Comparison of ENCODE assay signal across 19 mouse cellular contexts in genomic region chr14:21112742-21113141, GRCm38 (mm10).
DNase-seq lines count a peak whose midpoint lies in the region; ATAC-seq and TF ChIP-seq lines count a peak whose summit lies in the region.
"Had no signal": no experiment of that assay in that cellular context is flagged by ENCODE, and none has a peak within 500 bp of the region (broad histone marks: within the 10 kb centered on the region; RNA-seq: fewer than 3 reads in every experiment).

No protein-coding gene starts in this region.

- no peak overlapping the region for H3K4me3 ChIP-seq in liver, adult 2 months (ENCODE audit: insufficient read depth, low read depth, low read length)
- no peak overlapping the region for H3K4me3 ChIP-seq in intestine, embryonic 16.5 days (ENCODE audit: low read length)
- H3K4me3 ChIP-seq: embryonic facial prominence, embryonic 13.5 days; heart, embryonic 10.5 days; lung, embryonic 15.5 days; midbrain, embryonic 10.5 days had no signal

- peaks cover 35% of the 10 kb centered on the region for H3K4me1 ChIP-seq in liver, adult 2 months (ENCODE audit: control insufficient read depth, insufficient read depth, low read length)
- no peaks in the 10 kb centered on the region; the same call in 1 of the 2 replicates for H3K4me1 ChIP-seq in intestine, embryonic 16.5 days (ENCODE audit: control insufficient read depth, insufficient read depth, low read length)
- H3K4me1 ChIP-seq: embryonic facial prominence, embryonic 13.5 days; lung, embryonic 15.5 days; midbrain, embryonic 10.5 days had no signal

- TF ChIP-seq CTCF in liver, adult 2 months (IDR thresholded peaks at IDR 0.05; ENCODE audit: low read depth, low read length), result no peak

- H3K79me2 ChIP-seq in liver, adult 2 months (ENCODE audit: control insufficient read depth, insufficient read depth, low read length), result peaks cover 16% of the 10 kb centered on the region; the same call in 1 of the 2 replicates

- DNase-seq in liver, adult 2 months (ENCODE audit: extremely low read depth, low read depth, low spot score), result peak; percentile 98
- DNase-seq in liver, result no peak
- DNase-seq in naive thymus-derived CD4-positive, alpha-beta T cell, adult 2 months (ENCODE audit: low read depth), result peak; percentile 69
- no peak for DNase-seq in urinary bladder, postnatal 10 days (ENCODE audit: low spot score)
- no peak for DNase-seq in urinary bladder, postnatal 36 days (ENCODE audit: low spot score in 2 of 2)
- DNase-seq in natural killer cell, adult 2 months (ENCODE audit: low spot score in 2 of 2), result no peak
- DNase-seq: cerebellum, adult 2 months; gastrocnemius, postnatal 10 days; left cerebral cortex, postnatal 4 days; right cerebral cortex, adult 18-20 months had no signal

- H3K27me3 ChIP-seq in liver, adult 2 months (ENCODE audit: control insufficient read depth, insufficient read depth, low read length), result no peaks in the 10 kb centered on the region
- H3K27me3 ChIP-seq in intestine, embryonic 16.5 days (replicated peaks; ENCODE audit: control insufficient read depth, insufficient read depth, low read length), result no peaks in the 10 kb centered on the region
- H3K27me3 ChIP-seq: embryonic facial prominence, embryonic 13.5 days; lung, embryonic 15.5 days; Patski had no signal

- no peak overlapping the region for H3K4me2 ChIP-seq in intestine, embryonic 16.5 days (ENCODE audit: low read depth, low read length)
- H3K4me2 ChIP-seq: embryonic facial prominence, embryonic 13.5 days; lung, embryonic 15.5 days had no signal

- no peak for TF ChIP-seq POLR2A in liver, adult 2 months (IDR thresholded peaks at IDR 0.05; ENCODE audit: extremely low read depth, insufficient read depth, low read length)

- ATAC-seq in CD4-positive, CD25-positive, alpha-beta regulatory T cell, adult 4 months, result peak; percentile 90
- ATAC-seq in intestine, embryonic 16.5 days, result peak; percentile 76
- ATAC-seq: hindbrain, embryonic 16.5 days; Patski had no signal

- peaks cover 23% of the 10 kb centered on the region for H3K36me3 ChIP-seq in liver, adult 2 months (ENCODE audit: control insufficient read depth, insufficient read depth, low read length)
- no peaks in the 10 kb centered on the region for H3K36me3 ChIP-seq in intestine, embryonic 16.5 days (ENCODE audit: control insufficient read depth, insufficient read depth, low read length)
- H3K36me3 ChIP-seq: embryonic facial prominence, embryonic 13.5 days; heart, embryonic 10.5 days; lung, embryonic 15.5 days; midbrain, embryonic 10.5 days had no signal

- H3K9ac ChIP-seq in liver, adult 2 months (ENCODE audit: low read depth, low read length), result peak overlapping the region; percentile 69
- no peak overlapping the region for H3K9ac ChIP-seq in intestine, embryonic 16.5 days (ENCODE audit: low read depth, low read length)
- H3K9ac ChIP-seq: embryonic facial prominence, embryonic 13.5 days; lung, embryonic 15.5 days had no signal

- H3K27ac ChIP-seq in liver, adult 2 months (replicated peaks; ENCODE audit: insufficient read depth, low read depth, low read length), result peak overlapping the region; percentile 98
- H3K27ac ChIP-seq in intestine, embryonic 16.5 days (ENCODE audit: low read length), result peak overlapping the region; percentile 45; the same call in 1 of the 2 replicates
- H3K27ac ChIP-seq: embryonic facial prominence, embryonic 13.5 days; heart, embryonic 10.5 days; kidney, postnatal 0 days; lung, embryonic 15.5 days; midbrain, embryonic 10.5 days had no signal

- H3K9me3 ChIP-seq in intestine, embryonic 16.5 days (ENCODE audit: control insufficient read depth, low read length), result no peaks in the 10 kb centered on the region
- H3K9me3 ChIP-seq: embryonic facial prominence, embryonic 13.5 days; heart, embryonic 10.5 days; lung, embryonic 15.5 days; midbrain, embryonic 10.5 days had no signal

- 14% methylated on average over 6 of the region's 6 CpGs for WGBS in liver, adult 2 months
- 62% methylated on average over 6 of the region's 6 CpGs for WGBS in intestine, embryonic 16.5 days

Comparison
In these comparisons a context has a peak if more than half of its experiments do, and no peak if none do; other contexts are left out.
1. DNase-seq: peak in liver, adult 2 months (single experiment) and naive thymus-derived CD4-positive, alpha-beta T cell, adult 2 months (single experiment); none in liver (single experiment), urinary bladder, postnatal 10 days (single experiment), urinary bladder, postnatal 36 days (0 of 2) and natural killer cell, adult 2 months (0 of 2).